Mouse (Mus musculus) embryonic facial prominence, embryonic 10.5 days (tissue): ENCODE data around the gene Gm49337. TPM values are rescaled to one million over a fixed set of nuclear protein-coding genes. Genes with fewer than 3 reads are reported as not detected.

Source experiments
- DNase-seq: peaks from one replicate; pipeline ENCODE4 v3.0.0-alpha.2; 2017; ENCODE audit warnings: low spot score
- H3K27ac ChIP-seq: fragments of 300-500 bp; sonication (generic); replicated peaks from 2 replicates; pipeline ENCODE4 v1.5.1; 2016; ENCODE audit warnings: mild to moderate bottlenecking
- H3K27me3 ChIP-seq: fragments of 300-500 bp; sonication (generic); replicated peaks from 2 replicates; pipeline ENCODE4 v1.6.1; 2016; ENCODE audit warnings: low read depth, mild to moderate bottlenecking; ENCODE audit not compliant: poor library complexity, severe bottlenecking
- H3K36me3 ChIP-seq: fragments of 300-500 bp; sonication (generic); replicated peaks from 2 replicates; pipeline ENCODE4 v1.6.1; 2016; ENCODE audit warnings: mild to moderate bottlenecking, moderate library complexity
- H3K4me1 ChIP-seq: fragments of 300-500 bp; sonication (generic); 2 replicates; pipeline ENCODE4 v1.6.1; 2016
- H3K4me3 ChIP-seq: fragments of 300-500 bp; sonication (generic); 2 replicates; pipeline ENCODE4 v1.5.1; 2016; ENCODE audit warnings: mild to moderate bottlenecking, moderate library complexity
- H3K9me3 ChIP-seq: fragments of 300-500 bp; sonication (generic); 2 replicates; pipeline ENCODE4 v1.6.1; 2016; ENCODE audit warnings: mild to moderate bottlenecking
- WGBS: fragments of 180-500 bp; shearing (Covaris S2); methylation state at CpG from one replicate; pipeline ENCODE4 v1.1.7; 2016; 5-methylcytosine and 5-hydroxymethylcytosine counted together
- polyA plus RNA-seq: library from polyadenylated mRNA; unstranded; fragments of >200 nt; fragmentation: Nextera tagmentation; extraction: Ambion mirVana; gene quantifications from 2 replicates; pipeline ENCODE4 v1.2.1, GENCODE M21; 2016

The Gm49337 gene
- polyA plus RNA-seq, 1 experiment from 2014 or later = not detected

DNA sequence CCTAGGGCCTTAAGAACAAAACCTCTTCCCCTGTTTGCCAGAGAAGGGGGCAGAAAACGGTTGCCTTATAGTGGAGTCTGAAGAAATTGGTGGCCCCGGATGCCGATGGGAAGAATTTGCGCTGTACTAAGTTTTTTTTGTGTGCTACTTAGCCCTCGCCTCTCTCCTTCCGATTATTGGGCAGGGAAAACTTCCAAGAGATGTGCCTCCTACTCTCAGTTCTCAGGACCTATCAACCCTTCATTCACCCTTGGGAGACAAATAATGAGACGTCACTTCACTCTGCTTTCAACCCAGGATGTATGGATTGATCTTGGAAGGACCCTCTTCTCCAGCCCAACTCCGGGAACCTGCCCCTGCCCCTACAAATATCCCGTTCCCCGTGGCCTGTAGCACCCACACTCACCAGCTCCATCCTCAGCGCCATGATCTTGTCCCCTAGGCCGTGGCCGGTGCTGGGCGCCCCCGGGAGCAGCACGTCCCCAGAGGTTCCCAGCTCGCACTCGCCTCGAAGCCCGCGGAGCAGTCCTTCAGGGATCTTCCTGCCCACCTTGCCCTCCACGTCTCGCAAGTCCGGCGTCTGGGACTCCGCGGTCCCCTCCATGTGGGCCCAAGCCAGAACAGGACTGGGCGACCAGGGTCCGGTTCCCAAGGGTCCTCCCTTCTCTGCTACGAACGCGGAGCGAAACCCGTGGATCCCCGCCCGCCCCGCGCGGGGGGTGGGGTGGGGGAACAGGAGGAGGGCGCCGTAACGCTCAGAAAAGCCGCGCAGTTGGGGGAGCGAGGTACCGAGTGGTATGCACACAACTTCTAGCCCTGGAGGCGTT, 29.1 kb upstream of the Gm49337 start:
- WGBS = under 1% methylated on average over 47 of the region's 47 CpGs
- Histone ChIP-seq H3K27me3 (peaks cover 37% of the 10 kb centered on the region), H3K4me3 (peak overlapping the region; percentile 83), H3K36me3 (no peaks in the 10 kb centered on the region), H3K9me3 (peaks cover 3% of the 10 kb centered on the region; the same call in 1 of the 2 replicates), H3K27ac (peak overlapping the region; percentile 82), H3K4me1 (peaks cover 20% of the 10 kb centered on the region)
- DNase-seq = peak; percentile 71

DNA sequence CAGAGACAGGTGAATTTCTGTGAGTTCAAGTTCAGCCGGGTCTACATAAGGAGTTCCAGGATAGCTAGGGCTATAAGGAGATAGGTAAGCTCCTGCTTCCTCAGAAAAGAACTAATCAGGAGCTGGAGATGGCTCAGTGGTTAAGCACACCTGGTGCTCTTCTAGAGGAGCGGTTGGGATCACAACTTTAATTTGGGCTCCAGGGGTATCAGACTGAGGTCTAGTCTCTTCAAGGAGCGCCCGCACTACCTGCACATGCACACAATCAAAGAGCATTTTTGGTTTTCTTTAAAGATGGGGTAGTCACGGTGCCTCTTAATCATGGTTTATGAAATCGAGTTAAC, 23.4 kb upstream of the Gm49337 start:
- Histone ChIP-seq H3K36me3 (peaks cover 32% of the 10 kb centered on the region), H3K27me3 (peaks cover 3% of the 10 kb centered on the region; the same call in 1 of the 2 replicates), H3K27ac (peak overlapping the region; percentile 97), H3K4me3 (peak overlapping the region; percentile 86), H3K9me3 (peaks cover 3% of the 10 kb centered on the region; the same call in 1 of the 2 replicates), H3K4me1 (peaks cover 19% of the 10 kb centered on the region)
- WGBS = 21% methylated on average over 6 of the region's 6 CpGs
- no peak for DNase-seq

DNA sequence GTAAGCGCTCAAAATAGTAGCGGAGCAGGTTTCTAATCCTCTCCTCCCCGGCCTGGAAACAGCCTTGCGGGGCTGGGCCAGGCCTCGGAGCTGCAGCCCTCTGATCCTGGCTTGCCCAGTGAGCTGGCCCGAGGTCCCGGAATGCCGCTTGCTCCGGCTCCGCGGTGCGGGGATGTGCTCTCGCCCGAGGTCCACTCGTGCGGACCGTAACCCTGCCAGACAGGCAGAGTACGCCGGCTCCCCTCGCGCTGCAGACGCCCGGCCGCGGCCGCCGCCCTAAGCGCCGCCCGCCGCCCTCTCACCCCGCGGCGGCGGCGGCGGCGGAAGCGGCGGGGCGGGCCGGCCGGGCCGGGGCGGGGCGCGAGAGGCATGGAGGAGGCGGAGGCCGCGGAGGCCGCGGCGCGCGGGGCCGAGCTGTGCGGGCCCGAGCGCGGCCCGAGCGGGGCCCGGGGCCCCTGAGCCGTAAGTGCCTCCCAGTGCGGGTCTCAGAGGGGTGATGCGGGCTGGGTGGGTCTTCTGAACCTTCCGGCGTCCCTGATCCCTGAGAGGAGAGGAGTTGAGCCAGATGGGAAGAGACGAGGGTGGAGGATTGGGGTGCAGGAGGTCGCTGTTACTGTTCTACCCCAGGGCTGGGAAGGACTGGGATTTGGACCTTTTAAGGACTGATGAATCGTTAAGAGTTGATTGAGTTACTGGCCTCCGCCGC, 22.9 kb upstream of the Gm49337 start:
- peaks cover 16% of the 10 kb centered on the region for H3K4me1 ChIP-seq
- H3K27ac ChIP-seq = peak overlapping the region; percentile 97
- H3K36me3 ChIP-seq = peaks cover 38% of the 10 kb centered on the region
- 3% methylated on average over 73 of the region's 73 CpGs for WGBS
- peak overlapping the region; percentile 86 for H3K4me3 ChIP-seq
- peaks cover 3% of the 10 kb centered on the region; the same call in 1 of the 2 replicates for H3K9me3 ChIP-seq
- DNase-seq = peak; percentile 83
- H3K27me3 ChIP-seq = no peaks in the 10 kb centered on the region

DNA sequence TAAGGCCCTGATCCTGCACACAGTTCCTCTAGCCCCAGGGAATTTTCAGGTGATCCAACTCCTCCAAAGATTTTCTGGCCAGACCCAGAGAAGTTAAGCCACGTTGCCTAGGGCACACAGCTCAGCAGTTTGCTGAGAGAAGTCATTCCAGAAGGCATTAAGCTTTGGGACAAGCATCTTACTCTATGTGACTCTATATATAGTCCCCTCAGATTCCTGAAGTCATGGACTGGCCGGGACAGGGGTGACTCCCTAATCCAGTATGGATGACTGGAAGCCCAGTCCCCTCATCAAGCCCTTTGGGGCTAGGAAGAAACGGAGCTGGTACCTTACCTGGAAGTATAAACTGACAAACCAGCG, 22.3 kb upstream of the Gm49337 start:
- WGBS = 25% methylated on average over 4 of the region's 4 CpGs
- H3K4me3 ChIP-seq = peak overlapping the region; percentile 86
- peaks cover 3% of the 10 kb centered on the region; the same call in 1 of the 2 replicates for H3K9me3 ChIP-seq
- H3K36me3 ChIP-seq = peaks cover 43% of the 10 kb centered on the region
- H3K4me1 ChIP-seq = peaks cover 16% of the 10 kb centered on the region
- no peaks in the 10 kb centered on the region for H3K27me3 ChIP-seq
- peak overlapping the region; percentile 97 for H3K27ac ChIP-seq
- no peak for DNase-seq

DNA sequence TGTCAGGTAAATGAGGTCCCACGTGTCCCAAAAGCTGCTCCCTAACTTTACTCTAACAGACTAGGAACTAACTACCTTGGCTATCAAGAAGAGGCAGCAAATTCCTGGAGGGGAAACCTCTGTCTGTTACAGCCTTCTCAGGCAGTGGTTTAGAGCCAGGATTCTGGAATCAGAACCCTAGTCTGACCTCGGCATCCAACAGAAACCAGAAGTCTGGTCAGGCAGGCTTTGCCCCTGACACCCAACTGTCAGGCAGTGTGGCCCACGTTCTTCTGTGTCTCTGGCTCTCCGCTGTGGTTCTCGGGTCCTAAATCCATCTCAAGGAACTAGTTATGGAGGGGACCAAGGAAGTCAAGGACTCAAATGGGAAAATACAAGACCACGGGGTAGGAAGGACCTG, 21.9 kb upstream of the Gm49337 start, which contains the start of gene Lurap1:
Gene Lurap1 (minus strand): TSS at position 101 of the 400 bp plus-strand sequence.
- H3K9me3 ChIP-seq = peaks cover 3% of the 10 kb centered on the region; the same call in 1 of the 2 replicates
- peak within 1 kb of the TSS; percentile 86 for H3K4me3 ChIP-seq
- H3K27me3 ChIP-seq = no peaks in the 10 kb centered on the region
- 79% methylated on average over 6 of the region's 6 CpGs for whole genome bisulfite sequencing
- peaks cover 47% of the 10 kb centered on the region for H3K36me3 ChIP-seq
- H3K27ac ChIP-seq = peak within 1 kb of the TSS; percentile 97
- H3K4me1 ChIP-seq = peaks cover 16% of the 10 kb centered on the region
- DNase-seq = no peak

DNA sequence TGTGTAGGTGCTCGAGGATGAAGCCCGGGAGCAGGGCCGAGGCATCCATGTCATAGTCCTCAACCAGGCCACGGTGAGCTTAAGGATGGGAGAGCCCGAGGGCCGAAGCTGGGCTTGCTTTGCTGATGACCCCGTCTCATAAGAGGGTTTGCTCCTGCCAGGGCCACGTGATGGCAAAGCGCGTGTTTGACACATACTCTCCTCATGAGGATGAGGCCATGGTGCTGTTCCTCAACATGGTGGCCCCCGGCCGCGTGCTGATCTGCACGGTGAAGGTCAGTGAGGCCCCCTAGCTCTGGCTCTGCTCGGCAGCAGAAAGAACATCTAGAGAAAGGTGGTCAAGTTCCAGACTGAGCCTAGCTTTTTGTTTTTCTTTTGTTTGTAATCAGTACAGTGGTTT, 20.5 kb upstream of the Gm49337 start:
- no peak overlapping the region for H3K4me3 ChIP-seq
- H3K9me3 ChIP-seq = no peaks in the 10 kb centered on the region
- no peak for DNase-seq
- no peak overlapping the region for H3K27ac ChIP-seq
- peaks cover 62% of the 10 kb centered on the region for H3K36me3 ChIP-seq
- no peaks in the 10 kb centered on the region for H3K27me3 ChIP-seq
- H3K4me1 ChIP-seq = peaks cover 16% of the 10 kb centered on the region
- WGBS = 94% methylated on average over 15 of the region's 15 CpGs

DNA sequence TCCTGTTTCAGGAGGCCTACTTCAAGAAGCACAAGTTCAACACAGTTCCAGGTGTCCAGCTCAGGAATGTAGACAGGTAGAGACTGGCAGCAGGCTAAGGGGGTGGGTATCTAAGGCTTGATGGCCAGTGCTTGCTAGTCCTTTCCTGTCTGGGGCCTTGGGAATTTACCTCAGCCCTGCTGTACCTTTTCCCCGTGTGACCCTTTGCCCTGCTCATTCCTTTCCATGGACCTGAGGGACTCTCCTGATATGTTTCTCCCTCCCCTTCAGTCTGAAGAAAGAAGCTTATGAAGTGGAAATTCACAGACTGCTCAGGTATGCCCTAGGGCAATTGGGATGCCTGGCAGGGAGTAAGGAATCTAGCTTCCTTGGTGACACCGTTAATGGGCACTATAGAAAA, 15.3 kb upstream of the Gm49337 start:
- no peak overlapping the region for H3K4me3 ChIP-seq
- peaks cover 97% of the 10 kb centered on the region for H3K36me3 ChIP-seq
- H3K4me1 ChIP-seq = no peaks in the 10 kb centered on the region
- H3K9me3 ChIP-seq = no peaks in the 10 kb centered on the region
- no peaks in the 10 kb centered on the region for H3K27me3 ChIP-seq
- no peak overlapping the region for H3K27ac ChIP-seq
- no peak for DNase-seq
- 91% methylated on average over 2 of the region's 2 CpGs for WGBS

DNA sequence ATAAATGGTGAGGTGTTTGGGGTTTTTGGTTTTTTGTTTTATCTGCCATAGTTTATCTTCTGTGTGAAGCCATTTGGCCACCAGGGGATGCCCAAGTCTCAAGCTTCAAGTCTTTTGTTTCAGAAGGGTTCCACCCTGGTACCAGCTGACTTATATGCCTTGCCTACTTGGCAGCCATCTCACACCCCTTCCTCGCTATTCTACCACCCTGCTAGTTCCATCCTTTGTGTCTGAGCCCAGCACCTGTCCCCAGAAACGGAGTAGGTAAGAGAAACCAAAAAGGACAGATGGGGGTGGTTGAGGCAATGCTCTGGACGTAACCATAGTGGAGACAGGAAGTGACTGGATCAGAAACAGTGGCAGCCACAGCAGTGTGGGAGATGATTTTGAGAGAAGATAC, 13.3 kb upstream of the Gm49337 start:
- Histone ChIP-seq H3K27ac (no peak overlapping the region), H3K4me1 (peaks cover 4% of the 10 kb centered on the region), H3K9me3 (no peaks in the 10 kb centered on the region), H3K4me3 (no peak overlapping the region), H3K27me3 (no peaks in the 10 kb centered on the region), H3K36me3 (peaks cover 76% of the 10 kb centered on the region)
- WGBS = 82% methylated on average over 3 of the region's 3 CpGs
- no peak for DNase-seq

DNA sequence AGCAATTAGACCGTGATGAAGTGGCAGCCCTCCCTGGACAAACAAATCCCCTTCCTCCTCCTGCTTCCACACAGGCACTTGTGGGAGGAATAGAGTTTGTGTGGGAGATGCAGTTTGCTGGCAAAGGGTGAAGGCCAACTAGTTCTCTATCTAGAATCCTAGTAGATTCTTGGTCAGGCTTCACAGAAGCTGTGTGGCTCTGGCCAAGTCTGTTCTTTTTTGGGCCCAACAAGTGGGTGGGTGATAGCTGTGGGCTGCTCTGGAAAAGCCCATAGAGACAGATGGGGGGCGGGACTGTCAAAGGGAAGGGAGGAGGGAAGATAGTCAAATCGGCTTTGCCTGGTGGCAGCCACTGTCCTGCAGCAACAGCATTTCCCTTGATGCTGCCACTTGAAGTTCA, 12.4 kb upstream of the Gm49337 start:
- Histone ChIP-seq H3K4me3 (no peak overlapping the region), H3K4me1 (peaks cover 13% of the 10 kb centered on the region), H3K36me3 (peaks cover 68% of the 10 kb centered on the region), H3K9me3 (no peaks in the 10 kb centered on the region), H3K27ac (no peak overlapping the region), H3K27me3 (no peaks in the 10 kb centered on the region)
- no peak for DNase-seq
- 86% methylated on average over 3 of the region's 3 CpGs for WGBS

DNA sequence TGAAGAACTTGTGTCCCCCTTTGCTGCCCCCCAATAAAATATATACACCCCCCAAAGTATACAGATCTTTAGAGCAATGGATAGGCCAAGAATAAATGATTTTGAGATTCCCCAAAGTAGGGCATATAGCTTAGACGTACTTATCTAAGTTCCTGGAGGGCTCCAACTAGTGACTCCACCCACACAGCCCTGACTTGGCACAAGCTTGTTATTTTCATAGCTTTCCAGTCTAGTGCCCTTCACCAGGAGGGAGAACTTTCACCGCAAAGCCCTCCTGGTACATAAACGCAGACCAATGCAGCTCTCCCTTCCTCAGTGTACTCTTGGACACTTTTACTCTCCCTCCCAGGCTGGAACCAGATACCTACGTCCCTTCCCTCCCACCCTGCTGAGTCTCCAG, 11.0 kb upstream of the Gm49337 start:
- Histone ChIP-seq H3K4me1 (peaks cover 22% of the 10 kb centered on the region), H3K9me3 (no peaks in the 10 kb centered on the region), H3K27me3 (no peaks in the 10 kb centered on the region), H3K36me3 (peaks cover 54% of the 10 kb centered on the region), H3K4me3 (no peak overlapping the region), H3K27ac (no peak overlapping the region)
- 83% methylated on average over 4 of the region's 4 CpGs for WGBS
- no peak for DNase-seq

DNA sequence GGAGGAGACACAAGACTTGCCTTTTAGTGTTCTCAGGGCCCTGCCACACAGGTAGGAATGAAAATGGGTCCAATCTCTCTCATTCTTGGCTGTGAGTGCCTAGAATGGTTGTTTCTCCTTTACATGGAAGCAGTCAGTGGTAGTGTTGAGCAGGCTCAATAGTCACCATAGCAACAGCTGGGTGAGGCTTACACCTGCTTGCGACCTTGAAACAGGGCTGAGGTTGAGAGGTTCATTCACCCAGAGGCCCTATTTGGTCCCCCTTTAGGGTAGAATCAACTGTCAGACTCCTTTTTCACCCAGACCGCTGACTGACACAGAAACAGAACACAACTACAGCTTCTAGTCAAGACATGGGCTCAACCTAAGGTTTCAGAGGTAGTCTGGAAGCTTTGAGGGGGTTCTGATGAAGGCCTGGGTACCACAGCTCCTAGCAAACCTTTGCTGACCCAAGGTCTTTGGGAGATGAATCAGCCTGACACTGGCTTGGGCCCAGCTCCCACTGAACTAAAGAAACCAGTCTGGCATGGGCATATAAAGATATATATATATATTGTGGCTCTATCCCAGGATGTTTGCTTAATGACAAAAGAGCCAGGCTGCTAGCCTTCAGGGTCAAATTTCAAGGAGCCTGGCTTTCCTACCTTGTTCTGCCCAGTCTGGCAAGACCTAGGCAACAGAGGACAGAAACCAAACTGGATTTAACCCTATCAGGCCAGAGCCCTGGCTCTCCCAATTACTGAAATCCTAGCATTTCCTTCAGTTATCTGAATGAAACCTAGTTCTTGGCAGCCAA, 8.2 kb upstream of the Gm49337 start:
- Histone ChIP-seq H3K27me3 (no peaks in the 10 kb centered on the region), H3K4me3 (no peak overlapping the region), H3K27ac (peak overlapping the region; percentile 21; the same call in 1 of the 2 replicates), H3K36me3 (peaks cover 26% of the 10 kb centered on the region), H3K4me1 (peaks cover 22% of the 10 kb centered on the region), H3K9me3 (no peaks in the 10 kb centered on the region)
- DNase-seq = no peak
- WGBS = 86% methylated on average over 2 of the region's 2 CpGs

DNA sequence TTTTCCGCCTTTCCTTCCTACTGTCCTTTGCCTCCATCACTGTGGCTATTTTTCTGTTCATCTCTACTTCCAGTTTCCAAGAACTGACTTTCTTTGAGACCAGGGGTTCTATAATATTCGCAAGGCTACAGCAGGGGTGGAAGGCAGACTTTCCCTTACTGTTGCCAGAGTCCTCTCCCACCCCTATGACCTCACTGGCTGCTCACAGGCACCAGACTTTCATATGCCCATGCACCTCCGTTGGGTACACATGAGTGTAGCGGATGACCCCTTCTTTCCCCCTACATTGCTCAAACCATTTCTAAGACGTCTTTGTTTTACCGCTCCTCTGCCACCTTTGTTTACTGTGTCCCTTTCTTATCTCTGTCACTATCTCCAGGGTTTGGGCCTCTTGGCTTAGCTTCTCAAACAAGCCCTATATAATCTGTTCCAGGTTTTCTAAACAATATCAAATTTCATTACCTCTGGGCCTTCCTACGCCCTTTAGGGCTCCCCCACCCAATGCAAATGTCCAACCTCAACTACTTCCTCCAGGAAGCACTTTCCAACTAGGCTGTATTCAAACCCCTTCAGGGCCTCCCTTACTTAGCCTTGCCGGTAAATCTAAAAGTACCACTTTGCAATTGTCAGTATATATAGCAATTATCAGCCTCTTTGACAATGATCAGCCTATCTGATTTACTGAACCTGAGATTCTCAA, 7.3 kb upstream of the Gm49337 start:
- no peaks in the 10 kb centered on the region for H3K9me3 ChIP-seq
- DNase-seq = no peak
- no peaks in the 10 kb centered on the region for H3K27me3 ChIP-seq
- WGBS = 46% methylated on average over 8 of the region's 8 CpGs
- H3K4me1 ChIP-seq = peaks cover 22% of the 10 kb centered on the region
- H3K27ac ChIP-seq = 0 out of 2 replicates have a peak overlapping the region, but pooled peaks have one; percentile 21
- H3K36me3 ChIP-seq = peaks cover 17% of the 10 kb centered on the region
- H3K4me3 ChIP-seq = no peak overlapping the region
